Mouse (Mus musculus) layer of hippocampus, adult 9-10 months (tissue): ENCODE results near the gene C5ar2.
"Not testable (repeated sequence)": the region's sequence is repeated elsewhere in the genome, so short reads cannot be mapped to it uniquely, and the experiment has no call there.

Experiments used
- DNase-seq: peaks from one replicate; pipeline ENCODE4 v3.0.0; 2022; ENCODE audit warnings: low spot score

The C5ar2 gene

DNA sequence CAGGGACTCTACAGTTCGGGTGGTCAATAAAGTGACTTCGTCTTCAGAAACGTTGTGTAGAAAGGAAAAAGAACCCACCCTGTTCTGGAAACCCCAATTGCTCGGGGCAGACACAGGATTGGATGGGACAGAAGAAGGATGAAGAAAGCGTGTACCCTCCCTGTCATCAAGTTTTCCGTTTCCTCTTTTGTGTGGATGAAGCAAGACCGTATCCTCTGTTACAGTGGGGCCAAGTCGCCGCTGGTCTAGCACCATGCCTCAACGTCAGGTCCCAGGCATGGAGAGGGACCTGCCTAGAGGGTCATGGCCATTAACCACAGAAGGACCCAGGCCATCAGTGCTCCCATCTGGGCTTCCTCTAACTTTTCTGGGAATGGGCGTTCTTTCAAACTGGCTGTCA is 13.9 kb upstream of the C5ar2 start:
- DNase-seq: no peak

DNA sequence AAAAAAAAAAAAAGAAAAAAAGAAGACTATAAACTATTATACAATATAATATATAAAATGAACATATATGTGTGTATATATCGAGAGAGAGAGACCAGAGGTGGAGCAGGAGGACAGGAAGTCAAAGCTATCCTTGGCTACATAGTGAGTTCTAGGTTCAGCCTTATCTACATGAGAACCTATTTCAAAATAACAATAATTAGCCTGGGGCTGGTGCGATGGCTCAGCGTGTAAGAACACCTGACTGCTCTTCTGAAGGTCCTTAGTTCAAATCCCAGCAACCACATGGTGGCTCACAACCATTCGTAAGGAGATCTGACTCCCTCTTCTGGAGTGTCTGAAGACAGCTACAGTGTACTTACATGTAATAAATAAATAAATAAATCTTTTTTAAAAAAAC is 12.0 kb upstream of the C5ar2 start:
- DNase-seq: not testable (repeated sequence)

DNA sequence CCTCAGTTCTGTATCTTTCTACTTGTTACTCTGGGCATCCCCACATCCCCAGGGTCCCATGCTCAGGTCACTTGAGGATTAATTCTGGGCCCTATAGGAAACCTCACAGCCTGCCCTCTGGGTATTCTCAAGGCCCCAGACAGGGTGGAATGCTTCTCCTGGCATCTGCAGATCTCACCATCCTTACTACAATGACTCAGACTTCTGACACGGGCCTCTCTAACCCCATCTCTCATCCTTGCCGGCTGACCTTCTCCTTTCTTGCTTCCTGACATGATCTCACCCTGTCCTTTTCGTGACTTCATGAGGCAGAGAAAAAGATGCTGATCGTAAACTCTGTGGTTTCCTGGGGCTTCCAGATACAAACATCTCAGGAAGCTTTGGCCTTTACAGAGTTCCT is 10.2 kb upstream of the C5ar2 start:
- DNase-seq: no peak

DNA sequence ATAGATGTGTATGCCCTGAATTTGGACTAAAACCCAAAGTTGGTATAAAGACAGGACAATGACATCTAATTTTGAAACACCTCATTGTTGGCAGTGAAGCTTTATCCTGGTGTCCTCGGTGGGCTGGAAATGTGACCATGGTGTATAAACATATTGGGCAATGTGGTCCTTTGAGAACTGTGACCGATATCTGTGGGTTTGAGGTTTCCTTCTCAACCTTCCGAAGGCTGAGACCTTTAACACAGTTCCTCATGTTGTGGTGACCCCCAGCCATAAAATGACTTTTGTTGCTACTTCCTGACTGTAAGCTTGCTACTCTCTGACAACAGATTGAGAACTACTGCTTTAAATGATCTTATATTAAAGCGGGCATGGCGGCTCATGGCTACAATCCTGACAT is 6.7 kb upstream of the C5ar2 start:
- DNase-seq: no peak

DNA sequence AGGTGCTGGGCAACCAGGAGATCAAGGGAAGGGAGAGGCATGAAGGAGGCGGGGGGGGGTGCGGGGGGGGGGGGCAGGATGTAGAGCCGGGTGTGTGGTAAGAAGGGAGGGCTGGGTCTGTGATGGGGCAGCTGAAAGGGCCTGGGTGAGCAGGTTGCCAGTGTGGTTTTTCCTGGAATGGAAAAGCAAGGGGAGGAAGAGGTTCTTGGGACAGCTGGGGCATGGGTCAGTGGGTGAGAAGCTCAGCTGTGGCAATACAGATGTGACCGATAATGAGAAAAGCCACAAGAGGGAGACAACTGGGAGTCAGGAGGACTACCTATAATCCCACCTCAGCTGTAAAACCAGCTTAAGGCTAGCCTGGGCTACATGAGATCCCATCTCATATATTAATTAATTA is 2.0 kb upstream of the C5ar2 start:
- no peak for DNase-seq

DNA sequence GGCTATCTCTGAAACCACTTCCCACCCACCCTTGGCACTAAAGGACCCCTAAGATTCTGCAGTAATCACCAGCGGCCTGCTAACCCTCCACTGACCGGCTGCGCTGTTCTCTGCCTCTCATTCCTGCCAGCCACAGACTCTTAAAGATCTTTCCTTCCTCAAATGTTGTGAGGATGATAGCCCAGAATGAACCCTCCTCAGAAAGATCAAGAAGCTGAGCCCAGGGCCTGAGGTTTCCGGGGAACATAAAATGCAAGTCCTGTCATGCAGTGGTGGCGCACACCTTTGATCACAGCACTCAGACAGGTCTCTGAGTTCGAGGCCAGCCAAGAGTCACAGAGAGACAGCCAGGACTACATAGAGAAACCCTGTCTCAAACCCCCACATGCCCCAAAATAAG is 1.8 kb downstream of the C5ar2 start:
- DNase-seq: no peak

DNA sequence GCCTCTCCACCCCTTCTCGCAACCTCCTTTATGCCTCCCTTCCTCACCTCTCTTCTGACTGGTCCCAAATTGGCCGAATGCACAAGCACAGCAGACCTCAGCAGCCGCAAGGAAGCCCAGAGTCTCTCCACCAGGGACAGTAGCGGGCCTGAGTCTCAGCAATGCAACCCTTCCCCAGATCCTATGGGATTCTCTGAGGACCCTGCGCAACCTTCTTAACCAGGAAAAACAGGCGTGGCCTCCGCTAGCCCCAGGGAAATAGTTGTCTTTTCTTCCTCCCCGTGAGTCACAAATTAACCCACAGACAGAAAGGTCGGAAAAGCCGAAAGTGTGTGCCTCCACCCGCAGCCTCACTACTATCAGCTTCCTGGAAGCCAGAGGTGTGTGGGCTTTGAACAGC is 2.2 kb downstream of the C5ar2 start:
- no peak for DNase-seq

DNA sequence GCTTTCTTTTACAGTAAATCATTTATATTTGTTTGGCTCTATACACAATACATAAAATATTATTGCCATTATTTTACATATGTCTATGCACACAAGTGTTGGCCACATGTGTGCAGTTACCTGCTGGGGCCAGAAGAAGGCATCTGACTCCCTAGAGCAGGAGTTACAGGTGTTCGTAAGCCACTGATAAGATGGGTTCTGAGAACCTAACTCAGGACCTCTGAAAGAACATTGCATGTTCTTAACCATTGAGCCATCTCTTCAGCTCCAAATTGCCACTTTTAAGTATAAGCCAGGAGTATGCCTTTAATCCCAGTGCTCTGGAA is 3.0 kb downstream of the C5ar2 start:
- no peak for DNase-seq

DNA sequence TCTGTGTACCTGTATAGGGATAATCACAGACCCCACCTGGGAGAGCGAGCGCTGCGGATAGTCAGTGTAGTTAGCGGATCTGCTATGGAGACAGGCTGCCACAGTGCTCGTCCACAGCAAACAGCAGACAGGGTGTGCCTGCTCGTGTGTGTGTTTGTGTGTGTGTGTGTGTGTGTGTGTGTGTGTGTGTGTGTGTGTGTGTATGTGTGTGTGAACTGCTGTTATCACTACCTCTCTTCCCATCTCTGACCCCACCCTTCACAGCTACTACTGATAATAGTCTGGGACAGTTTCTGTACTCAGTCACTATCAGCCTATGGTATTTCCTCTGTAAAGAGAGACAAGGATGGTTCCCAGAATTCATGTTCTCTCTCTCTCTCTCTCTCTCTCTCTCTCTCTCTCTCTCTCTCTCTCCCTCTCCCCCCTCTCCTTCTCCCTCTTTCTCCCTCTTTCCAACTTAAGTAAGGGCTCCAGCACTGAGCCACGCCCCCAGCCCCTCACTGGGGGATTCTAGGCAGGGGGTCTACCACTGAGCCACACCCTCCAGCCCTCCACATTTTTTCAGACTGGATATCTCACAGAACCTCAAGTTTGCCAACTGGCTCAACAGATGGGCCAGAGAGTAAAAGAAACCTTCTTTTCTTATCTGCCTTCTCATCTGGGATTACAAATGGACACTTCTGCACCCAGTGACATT is 3.5 kb downstream of the C5ar2 start:
- DNase-seq: no peak

DNA sequence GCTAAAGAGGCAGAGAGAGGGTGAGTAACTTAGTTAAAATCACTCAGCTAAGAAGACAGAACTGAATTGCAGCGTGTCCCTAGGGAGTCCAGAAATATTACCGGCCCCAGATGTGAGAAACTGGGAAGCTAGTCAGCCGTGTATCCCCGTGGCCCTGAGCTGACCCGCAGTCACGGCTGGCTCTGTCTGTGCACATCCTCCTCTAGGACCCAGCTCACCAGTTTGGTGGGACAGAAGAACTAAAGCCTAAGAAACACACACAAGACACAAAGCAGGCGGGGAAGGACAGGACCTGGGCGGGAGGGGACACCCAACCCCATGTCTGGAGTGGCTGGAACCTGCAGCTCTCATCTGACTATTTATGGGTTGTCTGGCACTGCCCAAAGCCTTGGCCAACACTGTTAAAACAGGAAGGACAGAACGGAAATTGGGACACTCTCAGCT is 4.4 kb downstream of the C5ar2 start:
- no peak for DNase-seq

DNA sequence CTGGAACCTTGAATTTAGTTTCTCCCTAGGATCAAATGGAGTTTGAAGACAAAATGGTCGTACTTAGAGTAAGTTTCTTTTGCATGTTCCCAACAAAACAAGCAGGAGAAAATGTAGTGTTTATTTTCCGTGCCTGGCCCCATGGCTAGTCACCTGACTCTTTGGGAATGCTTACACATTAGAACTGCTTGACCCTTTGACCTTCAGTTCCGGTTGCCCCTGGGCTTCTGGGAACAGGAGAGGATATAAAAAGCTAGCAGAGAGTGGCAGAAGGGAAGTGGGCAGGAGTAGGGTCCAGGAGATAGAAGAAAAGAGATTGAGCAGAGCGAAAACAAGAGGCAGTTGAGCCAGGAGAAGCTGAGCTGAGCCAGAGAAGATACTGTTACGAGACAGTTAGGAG is 14.1 kb downstream of the C5ar2 start:
- no peak for DNase-seq

DNA sequence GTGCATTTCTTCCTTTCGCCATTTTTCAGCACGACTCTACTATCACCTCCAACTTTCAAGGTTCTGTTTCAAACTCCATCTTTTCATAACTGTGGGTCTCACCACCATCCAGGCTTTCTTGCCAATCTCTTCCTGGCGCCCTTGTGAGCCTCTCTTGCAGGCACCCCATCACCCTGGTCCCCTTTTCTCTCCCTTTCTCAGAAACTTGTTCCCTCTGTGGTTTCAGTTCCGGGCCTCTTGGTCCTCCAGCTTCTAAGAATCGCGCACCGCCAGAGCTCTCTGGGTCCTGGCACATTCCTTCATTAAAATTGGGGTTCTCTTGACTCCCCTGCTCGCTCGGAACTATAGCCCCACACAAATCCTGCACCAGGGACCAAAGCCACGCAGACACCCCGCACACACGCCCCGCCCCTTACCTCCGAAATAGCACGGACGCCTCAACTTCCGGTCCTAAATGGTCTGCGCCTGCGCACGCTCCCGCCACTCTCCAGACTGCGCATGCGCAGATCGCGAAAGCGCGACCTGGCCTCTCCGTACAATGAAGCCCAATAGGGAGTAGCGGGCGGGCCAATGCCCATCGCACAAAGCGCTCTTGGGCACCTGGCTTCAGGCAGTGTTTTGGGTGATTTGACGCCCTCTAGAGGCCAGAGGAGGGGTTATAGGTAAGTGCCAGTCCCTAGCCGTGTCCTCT is 22.2 kb downstream of the C5ar2 start, which contains the start of gene Dhx34:
Dhx34 (minus strand) TSS at position 456 of the 691 bp plus-strand sequence.
- peak; percentile 92 for DNase-seq

DNA sequence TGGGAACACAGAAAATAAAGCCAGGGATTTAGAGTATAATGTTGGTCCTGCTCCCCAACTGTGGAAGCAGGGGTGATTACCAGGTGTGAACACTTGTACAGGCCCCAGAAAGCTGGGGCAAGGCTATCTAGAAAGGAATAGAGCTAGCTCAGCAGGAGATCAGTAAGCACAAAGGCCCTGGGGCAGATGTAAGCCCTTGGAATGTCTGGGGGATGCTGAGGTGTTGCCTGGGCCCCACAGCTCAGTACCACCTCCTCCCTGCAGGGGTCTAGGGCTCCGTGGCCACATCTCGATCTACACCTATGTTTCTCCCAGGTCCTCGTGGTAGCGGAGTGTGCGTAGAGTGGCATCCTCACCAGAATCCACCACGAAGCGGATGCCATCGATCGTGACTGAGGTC is 30.0 kb downstream of the C5ar2 start:
- DNase-seq: no peak

DNA sequence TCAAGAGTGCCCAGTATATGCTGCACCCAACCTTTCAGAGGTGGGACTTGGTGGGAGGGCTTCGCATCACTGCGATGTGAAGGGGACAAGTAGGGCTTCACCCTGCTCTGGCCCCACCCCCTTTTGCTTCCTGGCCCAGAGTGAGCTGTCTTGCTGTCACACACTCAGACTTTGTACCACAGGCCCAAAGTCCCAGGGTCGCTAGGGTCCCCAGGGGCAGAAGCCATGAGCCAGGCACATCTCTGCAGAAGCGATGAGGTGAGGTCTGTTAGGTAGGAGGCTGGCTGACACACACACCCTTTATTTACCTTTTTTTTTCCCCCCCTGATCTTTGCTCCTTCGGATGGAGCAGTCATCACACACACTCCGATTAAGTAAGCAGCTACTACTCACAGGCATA is 30.8 kb downstream of the C5ar2 start:
- no peak for DNase-seq

DNA sequence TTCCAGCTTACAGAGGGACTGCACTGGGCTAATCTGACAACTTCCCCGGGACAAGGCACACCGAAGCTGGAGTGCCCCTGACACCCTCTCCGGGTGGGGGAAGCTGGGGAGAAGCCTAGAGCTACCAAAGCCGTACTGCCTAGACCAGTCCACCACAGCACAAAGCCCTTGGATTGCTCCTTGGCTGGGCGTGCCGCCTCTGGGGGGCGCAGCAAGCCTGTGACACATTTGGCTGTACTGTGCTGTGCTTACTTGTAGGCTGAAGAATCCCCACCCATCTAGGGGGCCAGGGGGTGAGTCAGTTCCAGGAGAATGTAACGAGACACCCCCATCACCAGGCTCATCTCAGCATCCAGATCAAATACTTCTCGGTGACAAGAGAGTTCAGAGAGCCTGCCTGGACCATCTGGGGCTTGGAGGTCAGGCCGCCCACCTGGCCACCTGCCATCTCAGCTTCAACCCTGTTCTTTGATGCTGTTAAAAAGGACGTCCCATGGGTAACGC is 33.0 kb downstream of the C5ar2 start:
- no peak for DNase-seq

DNA sequence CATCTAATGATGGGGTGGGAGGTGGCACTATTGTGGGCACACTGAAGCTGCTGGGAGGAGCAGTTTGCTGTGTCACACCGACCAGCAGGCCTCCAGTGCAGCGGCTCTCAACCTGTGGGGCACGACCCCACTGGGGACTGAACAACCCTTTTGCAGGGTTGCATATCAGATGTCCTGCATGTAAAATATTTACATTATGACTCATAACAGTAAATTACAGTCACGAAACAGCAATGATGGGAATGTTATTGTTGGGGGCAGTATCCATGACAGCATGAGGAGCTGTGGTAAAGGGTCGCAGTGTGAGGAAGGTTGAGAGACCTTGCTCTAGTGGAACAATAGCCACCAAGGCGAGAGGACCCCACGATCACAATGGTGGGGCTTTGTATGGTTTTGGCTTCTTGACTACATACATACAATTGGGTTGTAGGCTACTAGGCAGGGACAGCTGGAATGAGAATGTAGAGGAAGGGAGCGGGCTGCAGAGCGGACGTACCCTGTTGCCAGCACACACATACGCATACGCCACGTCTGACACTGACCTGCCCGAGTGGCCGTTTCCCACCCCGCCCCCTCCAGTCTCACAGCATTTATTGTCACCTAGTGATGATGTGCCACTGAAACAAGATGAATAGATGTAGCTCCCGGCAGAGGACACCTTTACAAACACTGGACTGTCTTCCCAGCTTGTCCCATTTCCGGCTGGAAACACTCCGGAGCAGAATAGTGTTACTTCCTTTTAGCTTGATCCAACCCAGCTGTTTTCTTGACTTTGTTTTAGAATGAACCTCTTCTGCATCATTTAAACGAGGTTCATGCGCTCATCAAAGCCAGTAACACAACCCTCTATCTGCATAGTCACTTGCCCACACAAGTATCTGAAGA is 34.9 kb downstream of the C5ar2 start:
- no peak for DNase-seq

DNA sequence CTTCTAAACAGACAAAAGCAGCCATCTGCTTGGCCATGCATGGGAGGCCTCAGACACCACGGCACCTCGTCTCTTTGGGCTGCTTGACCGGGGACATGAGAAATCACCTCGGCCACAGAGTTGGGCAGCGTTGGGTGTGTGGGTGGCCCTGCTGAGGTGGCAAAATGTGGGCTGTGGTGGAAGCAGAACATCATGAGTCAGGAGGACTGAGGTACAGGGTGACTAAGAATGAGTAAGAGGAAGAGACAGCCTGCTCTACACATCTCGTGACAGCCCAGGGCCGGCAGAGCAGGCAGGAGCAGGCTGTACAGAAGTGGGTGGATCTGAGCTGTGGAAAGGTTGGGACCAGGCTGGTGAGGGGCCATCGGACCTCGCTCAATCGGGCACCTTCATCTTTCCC is 36.5 kb downstream of the C5ar2 start:
- peak; percentile 51 for DNase-seq

DNA sequence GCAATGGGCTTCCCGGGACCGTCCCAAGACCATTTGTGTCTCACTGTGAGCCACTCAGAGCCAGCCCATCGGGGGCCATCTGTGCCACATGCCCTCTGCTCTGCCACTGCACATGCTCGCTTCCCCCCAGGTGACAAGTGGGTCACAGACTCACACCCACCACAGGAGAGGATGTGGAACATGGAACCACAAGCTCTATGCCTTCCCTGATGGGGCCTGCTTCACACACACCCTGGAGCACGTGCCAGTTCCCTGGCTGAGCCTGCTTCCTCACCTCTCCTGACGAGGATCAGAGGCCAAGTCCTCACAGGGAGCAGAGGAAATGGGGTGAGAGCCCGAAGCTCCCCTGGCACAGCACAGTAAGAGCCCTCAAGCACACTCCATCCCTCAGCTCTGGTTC is 36.9 kb downstream of the C5ar2 start:
- no peak for DNase-seq

DNA sequence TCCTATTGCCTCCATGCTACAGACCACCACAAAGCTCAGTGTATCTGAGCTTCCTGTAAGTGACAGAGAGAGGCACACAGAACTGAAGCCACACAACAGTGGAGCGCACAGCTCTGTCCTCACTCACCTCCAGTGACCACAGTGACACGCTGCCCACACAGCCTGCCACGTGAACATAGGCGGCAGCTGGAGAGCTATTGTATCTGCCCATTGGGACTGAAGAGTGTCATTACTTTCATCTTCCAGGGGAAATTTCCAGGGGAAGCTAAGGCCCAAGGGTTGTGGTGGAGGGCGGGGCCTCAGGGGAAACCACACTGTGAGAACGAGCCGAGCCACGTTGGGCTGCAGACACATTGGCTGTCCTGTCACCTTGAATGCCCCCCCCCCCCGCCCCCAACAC is 39.2 kb downstream of the C5ar2 start:
- no peak for DNase-seq

DNA sequence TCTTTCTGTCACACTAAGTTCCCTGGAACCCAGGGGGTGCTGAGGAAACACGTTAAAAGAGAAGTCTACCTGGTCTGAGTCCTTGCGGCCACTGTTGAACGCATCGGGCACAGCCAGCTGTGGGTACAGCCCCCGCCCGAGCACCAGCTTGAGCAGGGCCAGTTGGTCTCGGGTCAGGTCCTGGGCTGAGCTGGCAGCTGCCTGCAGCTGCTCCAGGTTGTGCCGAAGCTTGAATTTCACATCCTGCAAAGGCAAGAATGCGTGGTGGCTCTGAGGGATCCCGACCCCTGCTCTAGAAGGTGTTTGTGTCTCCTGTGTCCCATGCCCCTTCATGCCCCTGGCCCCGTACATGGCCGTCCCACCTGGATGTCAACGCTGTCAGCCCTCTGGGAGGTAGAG is 40.5 kb downstream of the C5ar2 start:
- no peak for DNase-seq

DNA sequence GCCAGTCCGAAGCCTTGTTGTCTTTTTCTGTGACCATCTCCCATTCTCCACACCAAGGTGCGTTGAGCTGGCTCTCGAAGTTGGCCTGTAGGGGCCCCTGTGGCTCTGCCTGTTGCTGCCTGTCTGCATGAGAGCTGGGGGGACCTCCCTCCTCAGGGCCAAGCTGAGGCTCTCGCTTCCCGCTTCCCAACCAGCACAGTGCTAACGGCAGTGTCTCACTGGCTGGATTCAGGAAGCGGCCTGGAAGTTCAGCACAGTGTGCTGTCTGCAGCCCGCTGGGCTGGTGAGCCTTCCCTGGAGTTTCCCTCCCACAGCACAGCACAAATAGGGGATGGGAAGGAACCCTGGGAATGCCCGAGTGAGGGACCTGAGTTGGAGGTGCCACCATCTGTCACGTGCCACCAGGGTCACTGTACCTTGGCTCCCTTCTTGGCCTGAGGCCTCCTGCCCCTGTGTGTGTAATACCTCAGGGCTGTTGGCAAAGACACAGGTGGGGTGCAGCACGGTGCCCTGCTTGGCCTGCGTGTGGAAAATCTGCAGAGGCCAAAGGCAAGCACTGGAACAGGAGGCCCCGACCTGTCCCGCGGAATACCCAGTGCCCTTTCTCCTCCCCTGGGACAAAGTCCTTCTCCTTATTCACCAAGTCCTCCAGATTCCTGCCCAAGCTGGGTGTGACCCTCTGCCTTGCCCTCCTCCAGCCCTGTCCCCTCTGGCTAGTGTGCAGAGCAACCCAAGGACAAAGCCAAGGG is 41.0 kb downstream of the C5ar2 start:
- no peak for DNase-seq

DNA sequence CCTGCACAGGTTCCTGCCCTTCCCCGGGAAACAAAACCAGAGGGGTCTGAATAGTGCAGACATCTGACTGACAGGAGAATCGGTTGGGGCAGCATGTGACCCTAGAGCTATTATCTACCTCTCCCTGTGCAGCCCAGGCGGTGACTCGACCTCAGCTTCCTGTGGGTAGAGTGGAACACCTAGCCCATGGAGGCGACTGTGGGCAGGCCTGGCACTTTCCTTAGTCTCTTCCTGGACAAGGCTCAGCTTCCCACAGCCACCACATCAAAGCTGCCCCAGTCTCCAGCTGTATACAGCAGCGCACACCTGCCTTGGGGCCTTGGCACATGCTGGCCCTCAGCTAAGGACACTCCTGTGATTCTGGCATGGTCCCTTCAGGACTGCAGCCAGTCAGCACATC is 42.8 kb downstream of the C5ar2 start:
- no peak for DNase-seq
